Mouse (Mus musculus): ENCODE measurements at regions not wholly inside any gene's neighbourhood (a gene's known extent, or its start where the extent isn't known, plus 50 kb on each side); places are given as distances from the start of the nearest gene placed in this dataset.

DNA sequence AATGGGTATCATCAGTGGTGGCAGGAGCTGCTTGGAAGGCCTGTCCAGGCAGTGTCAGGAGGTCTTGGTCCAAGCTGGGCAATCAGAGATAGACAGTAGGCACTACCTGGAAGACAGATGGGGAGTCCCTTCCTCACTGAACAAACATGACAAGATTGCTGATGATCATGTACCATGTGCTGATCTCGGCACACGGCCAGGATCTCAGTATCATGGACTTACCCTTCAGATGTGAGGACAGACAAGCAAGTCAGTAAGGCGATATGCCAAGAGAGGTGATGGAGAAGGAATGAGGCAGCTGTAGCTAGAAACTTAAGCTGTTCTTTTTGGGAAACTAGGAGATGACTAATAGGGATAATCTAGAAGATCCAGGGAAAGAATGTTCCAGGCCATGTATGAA lies 238.2 kb downstream of the Rybp start:
- no peak for DNase-seq (ENCODE audit: low spot score)

DNA sequence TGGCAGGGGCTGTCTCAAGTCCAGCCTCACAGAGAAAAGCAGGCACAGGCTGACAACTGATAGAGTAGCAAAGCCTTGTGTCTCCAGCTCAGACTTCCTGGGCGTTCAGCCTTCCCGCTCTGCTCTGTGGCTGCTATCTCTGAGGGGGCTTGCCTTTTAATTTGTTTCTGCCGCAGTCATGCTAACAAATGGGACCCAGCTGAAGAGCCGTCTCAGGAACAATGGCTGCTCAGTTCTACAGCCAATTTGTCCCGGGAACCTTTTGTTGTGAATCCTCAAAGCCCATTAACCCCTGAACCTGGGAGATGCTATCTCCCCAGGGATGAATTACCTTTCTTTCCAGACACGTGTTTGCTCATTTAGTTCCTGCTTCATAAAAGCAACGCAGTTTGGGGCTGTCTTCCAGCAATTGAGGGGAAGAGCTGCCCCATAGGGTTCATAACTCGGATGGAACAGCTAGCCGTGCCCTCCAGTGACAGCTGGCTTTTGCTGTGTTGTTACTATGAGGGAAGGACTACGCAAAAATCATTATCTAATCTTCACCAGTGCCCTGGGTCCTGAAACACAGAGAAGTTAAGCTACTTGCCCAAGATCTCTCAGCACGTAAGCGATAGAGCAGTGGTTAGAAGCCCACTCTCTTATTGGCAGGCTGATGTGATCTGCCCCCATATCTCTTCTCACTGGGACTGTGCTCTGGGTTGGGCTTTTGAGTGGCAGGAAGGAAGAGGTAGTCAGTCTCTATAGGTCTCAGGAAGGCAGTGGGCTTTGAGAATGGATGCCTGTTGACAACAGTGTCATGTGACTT lies 240.9 kb downstream of the Rybp start:
- no peak for DNase-seq (ENCODE audit: low spot score)

DNA sequence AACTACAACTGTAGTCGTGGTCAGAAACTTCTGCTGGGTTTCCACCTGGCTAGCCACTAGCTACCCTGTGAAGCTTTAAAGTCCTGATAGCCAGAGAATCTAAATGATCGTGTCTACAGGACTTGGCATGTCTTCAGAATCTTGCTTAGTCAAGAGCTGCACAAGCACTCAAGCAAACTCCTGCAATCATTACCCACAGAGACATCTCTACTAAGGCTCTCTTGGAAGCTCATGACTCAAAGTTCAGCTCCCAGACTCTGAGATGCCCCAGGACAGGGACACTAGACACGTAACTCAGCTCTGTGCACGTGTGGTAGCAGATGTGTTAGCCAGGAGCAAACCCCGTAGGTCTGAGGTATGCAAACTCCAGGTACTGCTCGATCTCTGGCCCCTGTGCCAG lies 242.2 kb downstream of the Rybp start:
- DNase-seq (ENCODE audit: low spot score), result no peak

DNA sequence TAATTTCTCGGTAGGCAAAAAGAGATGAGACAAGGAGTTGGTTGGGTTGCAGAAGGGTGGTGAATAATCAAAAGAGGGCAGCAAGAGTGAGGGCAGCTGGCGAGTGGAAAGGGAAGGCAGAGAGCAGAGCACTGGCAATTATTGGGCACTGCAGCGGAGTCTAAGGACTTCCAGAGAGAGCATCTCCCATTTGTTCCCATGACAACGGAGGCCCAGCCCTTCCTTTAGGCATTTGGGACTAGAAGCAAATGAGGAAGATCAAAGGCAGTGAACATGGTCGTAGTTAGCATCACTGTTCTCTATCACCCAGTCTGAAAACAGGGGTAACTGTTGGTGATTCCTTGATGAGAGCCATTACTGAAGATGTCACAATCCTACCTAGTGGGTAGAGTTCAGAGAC lies 246.1 kb downstream of the Rybp start:
- no peak for DNase-seq (ENCODE audit: low spot score)

DNA sequence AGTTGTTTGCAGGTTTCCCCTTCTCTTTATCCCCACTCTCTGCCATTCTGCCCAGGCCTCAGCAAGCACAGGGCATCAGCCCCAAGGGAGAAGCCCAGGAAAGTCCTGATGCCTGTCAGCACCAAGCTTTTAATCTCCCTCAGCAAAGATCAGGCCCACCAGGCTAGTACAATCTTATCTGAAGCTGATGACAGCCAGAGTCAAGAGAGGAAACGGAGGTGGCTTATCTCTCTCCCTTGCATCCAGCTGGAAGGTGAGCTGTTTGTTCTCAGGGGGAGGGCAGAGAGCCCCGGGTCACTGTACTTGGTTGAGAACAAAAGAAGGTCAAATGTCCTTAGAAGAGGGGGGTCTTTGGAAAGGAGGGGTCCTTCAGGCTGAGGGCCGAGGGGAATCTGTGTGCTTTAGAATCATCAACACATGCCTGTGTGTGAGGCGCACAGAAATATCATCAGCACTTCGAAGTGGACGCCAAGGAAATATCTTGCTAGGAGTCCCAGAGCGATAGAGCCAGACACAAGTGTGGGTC lies 246.8 kb downstream of the Rybp start:
- DNase-seq (ENCODE audit: low spot score), result no peak

DNA sequence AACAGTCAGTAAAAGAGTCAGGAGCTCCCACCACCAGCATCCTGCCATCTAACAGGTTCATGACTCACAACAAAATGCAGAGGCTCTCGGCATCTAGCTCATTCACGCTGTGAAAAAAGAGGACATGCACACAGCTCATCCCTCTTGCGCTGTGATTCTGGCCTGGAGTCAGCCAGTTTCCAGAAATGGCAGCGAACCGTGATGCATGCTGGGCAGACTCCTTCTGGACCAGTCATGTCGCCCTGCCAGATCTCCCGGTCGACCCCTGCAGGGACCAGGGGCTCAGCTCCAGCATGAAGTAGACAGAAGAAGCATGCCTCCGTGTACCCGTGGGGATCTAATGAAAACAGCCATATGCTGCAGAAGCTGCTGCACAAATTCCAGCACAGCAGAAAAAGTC lies 254.6 kb downstream of the Rybp start:
- no peak for DNase-seq (ENCODE audit: low spot score)

DNA sequence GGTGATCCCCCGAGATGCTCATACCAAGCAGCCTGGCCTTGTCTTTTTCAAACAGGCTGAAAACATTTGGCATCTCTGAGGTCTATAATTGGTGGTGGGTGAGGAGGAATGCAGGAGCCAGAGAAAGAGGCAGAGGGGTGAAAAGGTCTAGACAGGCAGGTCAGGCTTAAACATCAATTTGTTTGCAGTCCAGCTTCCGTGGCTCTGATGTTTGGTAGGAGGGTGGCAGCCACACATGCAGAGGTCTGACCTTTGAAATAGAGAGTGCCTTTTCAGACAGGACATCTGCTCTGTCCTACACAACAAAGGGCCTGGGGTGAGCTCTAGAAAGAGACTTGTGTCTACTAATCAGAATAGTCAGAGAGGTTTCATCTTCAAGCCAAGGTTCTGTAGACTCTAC lies 256.8 kb downstream of the Rybp start:
- DNase-seq (ENCODE audit: low spot score), result no peak

DNA sequence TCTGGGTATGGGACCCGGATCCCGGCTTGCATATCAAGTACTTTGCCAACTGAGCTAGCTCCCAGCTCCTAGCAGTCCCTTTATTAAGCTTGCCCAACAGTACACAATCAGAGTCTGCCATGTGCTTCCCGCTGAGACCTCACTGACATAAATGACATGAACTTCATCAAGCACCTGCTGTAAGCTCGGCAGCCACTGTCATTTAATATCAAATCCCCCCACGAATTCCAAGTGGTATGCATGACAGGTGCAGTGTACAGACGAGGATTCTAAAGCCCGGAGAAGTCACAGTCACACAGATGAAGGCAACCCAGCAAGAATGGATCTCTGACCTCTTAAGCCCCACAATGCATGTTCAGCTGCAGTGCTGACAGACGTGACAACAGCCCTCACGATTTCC lies 257.3 kb downstream of the Rybp start:
- DNase-seq (ENCODE audit: low spot score), result no peak

DNA sequence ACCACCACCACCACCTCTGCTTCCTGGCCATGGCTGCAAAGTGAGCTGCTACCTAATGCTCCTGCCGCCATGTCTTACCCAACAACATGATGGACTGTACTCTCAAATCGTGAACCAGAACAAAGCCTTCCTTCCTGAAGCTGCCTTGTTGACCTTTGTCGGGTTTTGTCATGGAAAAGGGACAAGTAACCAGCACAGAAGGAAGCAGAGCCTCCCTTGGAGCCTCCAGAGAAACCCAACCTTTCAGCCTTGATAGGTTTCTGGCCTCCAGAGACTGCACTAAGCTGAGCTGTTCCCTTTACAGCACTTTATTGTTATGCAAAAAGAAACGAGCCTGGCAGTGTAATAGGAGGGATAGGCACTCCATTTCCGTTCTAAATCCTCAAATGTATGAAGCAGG lies 259.8 kb downstream of the Rybp start:
- no peak for DNase-seq (ENCODE audit: low spot score)

DNA sequence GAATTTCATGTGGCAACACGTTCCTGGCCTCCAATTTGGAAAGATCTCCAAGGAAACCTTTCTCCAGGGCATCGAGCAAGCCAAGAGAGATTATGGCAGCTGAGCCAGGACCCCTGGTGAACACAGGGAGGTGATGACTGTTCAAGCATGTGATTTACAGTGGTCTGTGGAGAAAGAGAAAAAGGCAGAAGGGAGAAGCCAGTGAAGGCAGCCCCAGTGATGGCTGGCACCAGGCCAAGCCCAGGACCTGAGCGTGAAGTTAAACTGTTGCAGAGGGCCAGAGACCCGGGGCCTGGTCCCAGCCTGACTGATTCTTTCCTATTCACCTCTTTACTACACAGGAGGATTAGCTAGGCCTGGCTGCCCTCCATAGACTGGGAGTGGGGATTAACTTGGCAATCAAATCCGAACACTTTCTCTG lies 261.7 kb downstream of the Rybp start:
- no peak for DNase-seq (ENCODE audit: low spot score)

DNA sequence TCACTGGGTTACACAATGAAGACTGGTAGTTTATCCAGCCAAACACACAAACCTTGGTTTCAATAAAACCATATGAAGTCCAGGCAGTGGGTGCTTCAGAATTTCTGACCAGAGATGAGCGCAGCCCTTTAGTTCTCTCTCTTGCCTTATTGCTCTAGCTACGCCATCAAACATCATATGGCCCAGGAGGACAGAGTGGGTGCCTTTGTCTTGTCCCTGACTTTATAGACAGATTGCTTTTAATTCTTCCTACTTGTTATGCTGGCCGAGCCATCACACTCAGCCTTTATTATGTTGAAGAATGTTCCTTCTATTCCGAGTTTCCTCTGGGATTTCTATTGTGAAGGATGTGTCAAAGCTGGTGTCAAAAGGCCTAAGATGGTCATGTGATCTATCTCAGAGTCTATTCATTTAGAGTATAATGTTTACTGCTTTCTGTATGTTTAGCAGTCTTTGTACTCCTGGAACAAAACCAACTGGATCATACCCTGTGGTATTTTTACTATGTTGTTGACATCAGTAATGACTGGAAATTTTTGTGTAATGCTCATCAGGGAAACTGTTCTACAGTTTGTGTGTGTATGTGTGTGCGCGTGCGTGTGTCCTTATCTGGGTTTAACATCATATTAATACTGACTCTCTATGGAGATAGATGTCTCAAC lies 263.7 kb downstream of the Rybp start:
- DNase-seq (ENCODE audit: low spot score), result no peak

DNA sequence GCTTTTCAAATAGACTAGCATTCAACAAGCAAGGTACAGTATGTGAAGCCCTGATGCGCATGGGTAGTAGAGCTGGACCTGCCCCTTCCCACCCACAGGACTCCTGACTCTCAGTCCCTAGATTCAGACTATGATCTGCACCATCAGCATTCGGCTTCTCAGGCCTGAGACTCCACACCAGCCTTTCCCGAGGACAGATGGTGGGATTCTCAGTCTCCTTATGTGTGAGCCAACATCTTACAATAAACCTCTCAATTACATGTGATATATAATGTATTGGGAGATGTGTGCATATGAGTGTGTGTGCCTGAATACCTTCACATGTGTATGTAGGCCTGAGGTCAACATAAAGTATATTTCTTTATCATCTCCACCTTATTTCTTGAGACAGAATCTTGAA lies 268.3 kb downstream of the Rybp start:
- no peak for DNase-seq (ENCODE audit: low spot score)

DNA sequence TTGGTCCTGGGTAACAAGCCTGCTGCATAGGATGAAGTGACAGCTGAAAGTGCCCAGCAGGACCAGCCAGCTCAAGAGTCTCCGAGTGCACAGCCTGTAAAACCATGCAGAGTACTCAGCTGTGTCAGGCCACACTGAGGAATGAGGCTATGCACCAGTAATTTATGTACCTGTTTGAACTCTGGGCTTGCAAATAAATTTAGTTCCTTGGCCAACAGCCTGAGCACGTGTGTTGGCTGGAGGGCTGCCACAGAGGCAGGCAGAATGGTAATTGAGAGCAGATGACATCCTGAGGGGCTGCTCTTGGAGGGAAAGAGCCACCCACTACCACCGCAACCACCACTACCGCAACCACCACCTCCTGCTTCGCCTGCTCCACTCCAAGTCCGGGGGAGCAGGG lies 273.3 kb downstream of the Rybp start:
- DNase-seq (ENCODE audit: low spot score), result no peak

DNA sequence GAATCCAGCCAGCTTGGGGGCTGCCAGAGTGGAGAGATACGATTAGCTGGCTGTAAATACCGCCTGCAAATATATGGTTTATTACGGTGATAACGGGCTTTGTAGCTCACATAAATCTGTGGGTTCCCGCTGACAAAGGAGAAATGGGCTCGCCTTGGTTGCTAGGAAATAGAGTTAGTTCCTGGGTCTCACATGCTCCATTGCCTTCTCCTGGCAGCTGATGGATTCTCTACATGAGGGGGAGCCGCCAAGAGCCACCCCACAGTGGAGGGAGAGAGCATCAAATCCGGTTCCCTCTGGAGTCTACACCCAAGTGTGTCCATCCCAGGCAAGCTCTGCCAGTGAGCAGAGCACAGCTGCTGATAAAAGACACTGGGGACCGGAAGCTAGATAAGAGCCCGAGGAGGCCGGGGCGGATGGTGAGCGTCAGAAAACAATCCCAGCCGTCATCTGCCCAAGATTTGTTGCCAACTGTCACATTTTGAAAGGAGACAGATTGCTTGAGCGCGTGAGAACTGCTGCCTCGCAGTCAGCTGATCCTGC lies 275.7 kb downstream of the Rybp start:
- DNase-seq (ENCODE audit: low spot score), result no peak

DNA sequence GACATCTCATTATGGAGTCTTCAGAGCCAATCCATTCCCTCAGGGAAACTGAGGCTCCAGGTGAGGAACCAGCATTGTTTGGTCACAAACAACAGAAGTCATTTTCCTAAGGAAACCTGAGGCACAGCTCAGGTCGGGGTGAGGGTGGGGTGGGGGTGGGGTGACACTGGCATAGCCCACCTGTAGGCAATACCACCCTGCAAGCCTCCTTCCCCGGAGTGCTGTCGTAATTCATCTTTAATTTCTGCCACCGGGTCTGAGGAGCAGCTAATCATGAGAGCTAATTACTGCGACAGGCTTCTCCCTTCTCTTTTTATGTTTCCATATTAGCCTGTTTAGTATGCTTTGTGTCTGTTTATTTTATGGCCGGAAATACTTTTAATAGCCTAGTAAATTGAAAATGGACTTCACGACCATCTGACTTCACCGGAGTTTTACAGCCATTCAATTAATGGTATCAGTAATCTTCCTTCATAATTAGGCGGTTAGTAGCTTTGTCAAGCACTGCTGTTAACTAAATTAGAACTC lies 276.3 kb downstream of the Rybp start:
- no peak for DNase-seq (ENCODE audit: low spot score)

DNA sequence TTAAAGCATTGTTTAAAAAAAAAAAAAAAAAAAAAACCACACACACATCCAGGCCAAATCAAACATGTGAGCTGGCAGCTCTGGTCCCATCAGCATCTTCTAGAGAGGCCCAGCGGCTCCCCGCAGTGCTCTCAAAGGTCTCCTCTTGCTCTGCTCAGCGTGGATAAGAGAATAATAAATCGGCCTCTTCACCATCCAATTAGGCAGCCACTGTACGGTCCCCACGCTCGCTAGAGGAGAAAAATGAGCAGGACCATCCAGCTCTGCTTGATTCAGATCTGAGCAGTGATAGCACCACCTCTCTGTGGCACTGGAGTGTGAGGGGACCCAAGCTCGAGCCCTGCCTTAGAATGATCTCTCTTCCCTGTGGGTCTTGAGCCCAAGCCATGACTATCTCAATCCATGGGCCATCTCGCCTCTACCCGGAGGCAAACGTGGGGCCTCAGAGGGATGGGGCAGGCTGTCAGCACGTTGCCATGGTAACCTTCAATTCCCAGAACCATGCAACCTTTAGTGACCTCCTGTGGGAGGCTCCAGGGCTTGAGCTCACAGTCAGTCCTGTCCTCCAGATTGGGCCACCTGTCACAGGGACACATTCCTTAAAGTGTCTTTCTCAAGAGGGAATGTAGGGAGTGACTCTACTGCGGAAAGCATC lies 273.6 kb upstream of the Prok2 start:
- DNase-seq (ENCODE audit: low spot score), result no peak

DNA sequence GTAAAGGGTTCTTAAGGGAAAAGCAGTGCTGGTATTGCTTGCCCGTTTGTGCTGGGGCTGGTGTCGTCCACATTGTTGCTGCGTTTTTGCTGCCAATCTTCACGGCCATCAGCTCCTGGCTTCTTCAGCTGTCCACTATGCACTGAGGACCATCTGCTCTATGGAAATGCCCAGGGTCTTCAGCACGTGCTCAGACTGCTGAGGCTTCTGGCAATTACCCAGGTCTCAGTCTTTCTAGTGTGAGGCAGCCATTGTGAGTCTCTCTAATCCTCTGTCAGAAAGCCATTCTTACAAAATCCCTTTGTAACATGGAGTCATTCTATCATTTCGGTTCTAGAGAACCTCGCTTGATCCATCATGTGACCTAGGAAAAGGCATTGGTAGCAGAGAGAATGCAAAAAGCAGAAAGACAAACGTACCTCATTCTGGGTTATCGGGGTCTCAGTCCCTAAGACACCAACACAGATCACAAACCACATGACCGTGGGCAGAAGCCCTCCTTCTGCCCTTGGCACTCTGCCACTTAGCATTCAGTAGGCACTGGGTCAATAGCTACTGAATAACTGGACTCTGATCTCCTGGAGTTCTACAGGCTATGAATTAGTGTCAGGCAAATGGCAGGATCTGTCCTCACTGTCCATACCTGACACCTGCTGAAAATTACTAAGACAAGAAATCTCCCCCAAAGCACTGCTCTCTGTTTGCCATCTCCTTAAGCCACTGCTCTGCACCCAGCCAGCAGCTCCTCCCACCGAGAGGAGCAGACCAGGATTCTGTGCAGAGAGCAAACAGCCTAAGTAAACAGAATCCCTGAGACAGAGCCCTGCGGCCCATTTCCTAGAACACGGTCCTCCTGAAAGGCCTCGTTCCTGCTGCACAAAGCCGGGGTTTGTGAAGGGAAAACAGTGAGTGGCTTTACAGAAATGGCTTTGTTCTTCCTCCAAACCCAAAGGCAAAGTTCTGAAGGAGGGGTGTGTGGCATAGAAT lies 270.1 kb upstream of the Prok2 start:
- DNase-seq (ENCODE audit: low spot score), result no peak

DNA sequence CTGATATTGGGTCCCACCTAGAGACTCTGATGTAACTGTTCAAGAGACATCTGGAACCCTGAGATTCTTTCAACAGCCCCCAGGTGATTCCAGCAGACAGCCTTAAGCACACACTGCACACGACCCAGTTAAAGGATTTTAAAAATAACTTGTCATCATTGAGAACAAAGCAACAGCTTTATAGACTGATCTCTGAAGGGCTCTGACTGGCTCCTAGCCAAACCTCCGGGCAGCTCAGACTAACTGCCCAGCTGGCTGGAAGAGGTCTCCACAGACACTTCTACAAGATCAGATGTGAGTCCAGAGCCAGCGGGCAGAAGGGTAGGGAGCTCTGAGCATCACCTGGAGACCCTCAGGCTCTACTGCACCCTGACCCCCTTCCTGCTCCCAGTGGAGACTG lies 267.8 kb upstream of the Prok2 start:
- DNase-seq (ENCODE audit: low spot score), result no peak

DNA sequence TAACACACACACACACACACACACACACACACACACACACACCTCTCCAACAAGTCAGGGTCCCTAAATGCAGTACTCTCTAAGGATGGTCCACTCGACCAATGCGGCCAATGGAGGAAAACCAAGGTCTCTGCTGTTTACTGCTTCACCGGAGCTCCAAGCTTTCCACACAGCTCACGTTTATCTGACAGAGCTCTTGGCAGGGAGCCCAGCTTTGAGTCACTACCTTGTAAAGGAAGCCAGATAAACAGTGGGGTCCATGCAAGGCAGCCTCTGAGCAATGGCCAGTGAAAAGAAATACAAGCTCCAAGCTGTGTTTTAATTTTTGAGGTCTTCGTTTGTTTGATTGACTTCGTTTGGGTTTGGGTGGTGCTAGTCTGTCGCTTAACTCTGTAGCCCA lies 264.9 kb upstream of the Prok2 start:
- DNase-seq (ENCODE audit: low spot score), result no peak

DNA sequence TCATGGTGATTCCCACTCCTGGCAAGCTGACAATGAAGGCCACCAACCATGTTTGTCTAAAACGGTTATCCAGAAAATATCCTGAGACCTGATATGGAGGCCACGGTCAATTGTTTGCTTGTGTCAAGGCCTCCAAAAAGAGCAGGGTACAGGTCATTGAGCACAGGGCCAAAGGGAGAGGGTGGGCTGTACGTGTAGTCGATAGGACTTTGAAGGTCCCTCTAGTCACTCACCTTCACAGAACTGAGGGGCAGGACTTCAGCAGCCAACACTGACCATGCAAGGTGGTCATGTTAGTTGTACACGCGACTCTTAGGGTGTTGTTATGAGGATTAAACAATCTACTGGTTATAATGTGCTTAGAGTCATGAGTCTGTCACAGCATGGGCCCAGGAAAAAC lies 264.4 kb upstream of the Prok2 start:
- DNase-seq (ENCODE audit: low spot score), result no peak

DNA sequence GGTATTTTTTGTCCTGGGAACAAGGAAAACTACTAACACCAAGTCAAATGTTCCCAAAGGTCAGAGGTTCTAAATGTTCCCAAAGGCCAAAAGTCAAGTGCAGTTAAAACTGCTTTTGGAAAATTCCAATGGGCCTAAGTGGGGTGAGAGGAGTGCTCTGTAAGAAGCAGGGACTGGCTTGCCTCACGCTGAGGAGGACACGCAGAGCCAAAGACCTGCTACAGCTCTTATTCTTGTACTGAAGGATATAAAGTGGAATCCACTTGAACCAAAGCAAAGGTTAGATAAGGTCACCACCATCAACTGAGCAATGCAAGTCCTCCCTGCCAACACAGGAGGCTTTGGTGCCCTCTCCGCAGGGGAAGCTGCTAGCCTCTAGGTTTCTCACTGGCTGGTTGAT lies 260.3 kb upstream of the Prok2 start:
- DNase-seq (ENCODE audit: low spot score), result no peak

Measured in gastrocnemius, adult 18-20 months (tissue).